Mouse (Mus musculus) frontal cortex, adult (tissue): ENCODE data around the gene Mcts1.

Experiments used
- ATAC-seq: cut with Nextera tagmentation; 2 replicates; pipeline ENCODE4 v1.9.2; 2017; ENCODE audit warnings: mild to moderate bottlenecking, moderate library complexity, mixed read lengths; ENCODE audit not compliant: low TSS enrichment

Gene Mcts1

GRCm38 (mm10) chrX:38600177-38600994 is at the start of gene Mcts1:
TSS of gene Mcts1 (plus strand) at chrX:38600578.
- peak; percentile 99 for ATAC-seq

DNA sequence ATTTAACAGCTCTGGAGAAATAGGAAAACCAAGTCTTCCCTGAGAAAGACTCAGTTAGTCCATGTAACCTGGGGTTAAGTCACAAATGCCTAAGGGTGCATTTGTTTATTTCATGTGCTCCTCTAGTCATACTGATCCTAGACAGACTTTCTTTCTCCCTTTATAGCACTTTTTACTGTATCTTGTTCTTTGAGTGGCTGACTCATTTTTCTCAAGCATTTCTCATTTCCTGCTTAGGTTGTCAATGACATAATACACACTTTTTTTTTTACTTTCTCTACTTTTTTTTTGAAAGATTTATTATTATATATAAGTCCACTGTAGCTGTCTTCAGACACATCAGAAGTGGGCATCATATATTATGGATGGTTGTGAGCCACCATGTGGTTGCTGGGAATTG is 47.1 kb upstream of the Mcts1 start:
- no peak for ATAC-seq

DNA sequence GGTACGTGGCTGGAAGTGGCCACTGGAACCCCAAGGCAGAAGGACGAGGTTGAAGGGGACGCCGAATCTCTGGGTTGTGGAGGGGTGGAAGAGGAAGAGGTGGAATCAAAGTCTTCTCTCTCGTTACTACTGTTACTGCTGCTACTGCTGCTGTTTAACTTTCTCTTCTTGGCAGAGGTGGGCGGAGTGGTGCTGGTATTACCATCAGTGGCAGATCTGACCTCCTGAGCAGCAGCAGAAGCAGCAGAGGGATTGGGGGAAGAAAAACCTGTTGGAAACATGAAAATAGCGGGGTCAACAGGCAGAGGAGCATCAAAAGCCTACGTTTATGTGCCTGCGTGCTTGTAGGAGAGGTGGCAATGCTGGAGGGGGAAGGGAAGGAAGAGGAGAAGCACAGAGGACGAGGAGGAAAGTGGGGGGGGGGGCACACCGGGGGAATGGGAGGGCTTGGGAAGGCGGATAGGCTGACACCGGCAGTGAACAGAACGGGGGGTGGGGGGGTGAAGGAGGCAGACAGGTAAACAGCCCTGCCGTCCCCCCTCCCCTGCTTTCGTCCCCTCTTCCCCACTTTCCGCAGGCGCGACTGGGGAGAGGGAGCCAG is 36.3 kb upstream of the Mcts1 start:
- ATAC-seq = peak; percentile 48

GRCm38 (mm10) chrX:38564542-38565175 is 35.7 kb upstream of the Mcts1 start:
- peak; percentile 97 for ATAC-seq

- no peak for ATAC-seq
Observed at GRCm38 (mm10) chrX:38565176-38565542, 35.2 kb upstream of the Mcts1 start.

DNA sequence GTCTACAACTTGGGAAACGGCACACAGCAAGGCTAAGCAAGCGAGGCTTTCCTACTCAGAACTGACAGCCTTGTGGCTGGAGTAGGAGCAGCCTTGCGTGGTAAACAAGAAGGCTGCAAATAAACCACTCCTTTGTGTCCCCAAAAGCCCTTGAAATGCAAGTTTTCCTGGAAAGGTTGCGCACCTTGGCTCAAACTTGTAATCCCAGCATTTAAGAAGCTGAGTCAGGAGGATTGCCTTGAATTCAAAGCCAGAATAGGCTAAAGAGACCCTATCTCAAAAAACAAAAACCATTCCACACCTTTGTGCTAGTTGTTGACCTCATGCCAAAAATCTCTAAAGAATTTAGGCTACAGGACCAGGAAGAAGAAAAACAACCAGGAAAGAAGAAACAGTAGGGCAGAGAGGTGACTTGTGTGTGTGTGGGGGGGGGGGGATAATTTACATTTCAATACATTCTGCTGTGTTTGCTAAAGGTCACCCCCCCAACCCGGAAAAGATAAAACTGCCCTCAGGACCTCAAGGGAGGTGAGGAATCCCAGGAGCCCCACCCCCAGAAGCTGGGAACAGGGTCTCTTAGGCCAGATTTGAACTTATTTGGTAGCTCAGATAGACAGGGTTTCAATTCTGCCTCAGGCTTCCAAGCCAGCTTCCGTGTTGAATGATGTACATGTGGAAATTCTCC is 33.7 kb upstream of the Mcts1 start:
- no peak for ATAC-seq

DNA sequence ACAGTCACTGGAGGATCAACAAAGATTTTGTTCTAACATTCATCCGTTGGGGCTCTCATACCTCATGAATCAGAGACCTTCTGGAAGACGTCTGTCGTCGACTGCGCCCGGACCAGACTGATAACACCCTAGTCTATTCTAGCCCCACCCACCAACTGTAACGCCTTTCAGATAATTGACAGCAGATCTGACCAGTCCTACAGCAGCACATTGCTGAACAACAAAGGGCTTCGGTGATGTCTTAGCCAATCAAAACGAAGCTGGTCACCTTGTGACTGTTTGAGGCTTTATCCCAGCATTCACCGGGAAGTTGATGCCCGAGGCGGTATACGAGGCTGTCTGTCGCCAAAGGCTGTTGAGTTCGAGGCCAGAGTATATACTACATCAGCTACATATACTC is 24.3 kb upstream of the Mcts1 start, which contains the start of gene Cul4b:
TSS of gene Cul4b (minus strand) at position 119 of the 400 bp plus-strand sequence.
- ATAC-seq = no peak

- no peak for ATAC-seq
Observed at GRCm38 (mm10) chrX:38581140-38581539, 19.2 kb upstream of the Mcts1 start.

DNA sequence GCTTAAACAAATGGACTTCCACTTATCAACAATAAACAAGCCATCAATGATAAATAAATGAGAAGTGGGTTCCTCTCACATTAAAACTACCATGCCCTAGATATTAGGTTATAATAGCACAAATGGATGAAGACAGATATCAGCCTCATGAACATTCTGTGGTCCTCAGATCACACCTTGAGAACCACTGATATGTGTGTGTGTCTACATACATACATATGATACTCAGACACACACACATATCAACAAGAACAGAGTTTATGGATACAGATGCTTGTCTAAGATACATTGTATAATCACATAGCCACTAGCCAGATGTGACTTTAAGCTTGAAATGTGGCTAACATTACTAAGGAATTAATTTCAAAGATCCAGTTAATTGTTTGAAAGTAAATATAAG is 17.1 kb upstream of the Mcts1 start:
- ATAC-seq = no peak

DNA sequence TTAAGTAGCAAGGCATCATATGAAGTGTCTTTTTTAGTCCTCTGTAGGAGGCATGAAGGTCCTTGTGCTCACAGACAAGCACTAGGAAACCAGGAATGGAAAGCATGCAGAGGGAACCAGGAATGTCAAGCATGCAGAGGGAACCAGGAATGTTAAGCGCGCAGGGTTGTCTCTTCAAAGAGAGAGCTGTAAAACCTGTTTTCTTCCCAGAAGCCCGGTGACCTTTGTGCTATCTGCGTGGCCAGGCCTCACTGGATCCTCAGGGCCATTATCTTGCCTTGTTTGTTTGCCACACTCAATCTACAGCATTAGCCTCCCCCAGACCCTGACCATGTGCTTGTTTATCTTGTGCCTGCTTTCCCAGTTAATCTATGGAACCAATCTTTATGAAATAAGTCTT is 10.6 kb upstream of the Mcts1 start:
- no peak for ATAC-seq

DNA sequence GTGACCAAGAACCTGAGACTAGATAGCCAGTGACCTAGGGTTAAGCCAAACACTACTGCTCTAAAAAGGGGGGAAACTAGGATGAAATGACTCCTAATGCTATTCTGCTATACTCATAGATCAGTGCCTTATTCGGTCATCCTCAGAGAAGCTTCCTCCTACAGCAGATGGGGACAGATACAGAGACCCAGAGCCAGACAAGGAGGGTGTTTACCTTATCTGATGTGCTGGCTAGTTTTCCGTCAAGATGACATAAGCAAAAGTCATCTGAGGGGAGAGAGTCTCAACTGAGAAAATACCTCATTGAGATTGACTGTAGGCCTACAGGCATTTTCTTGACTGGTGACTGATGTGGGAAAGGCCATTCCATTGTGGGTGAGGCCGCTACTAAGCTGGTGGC is 8.6 kb upstream of the Mcts1 start:
- ATAC-seq = no peak

GRCm38 (mm10) chrX:38593180-38593889 is 7.0 kb upstream of the Mcts1 start:
- no peak for ATAC-seq

- peak; percentile 94 for ATAC-seq
Observed at GRCm38 (mm10) chrX:38600995-38601369, 604 bp downstream of the Mcts1 start.

GRCm38 (mm10) chrX:38634801-38635637 is 34.6 kb downstream of the Mcts1 start, which contains the start of gene C1galt1c1:
TSS of gene C1galt1c1 (minus strand) at chrX:38635087.
- peak; percentile 97 for ATAC-seq

DNA sequence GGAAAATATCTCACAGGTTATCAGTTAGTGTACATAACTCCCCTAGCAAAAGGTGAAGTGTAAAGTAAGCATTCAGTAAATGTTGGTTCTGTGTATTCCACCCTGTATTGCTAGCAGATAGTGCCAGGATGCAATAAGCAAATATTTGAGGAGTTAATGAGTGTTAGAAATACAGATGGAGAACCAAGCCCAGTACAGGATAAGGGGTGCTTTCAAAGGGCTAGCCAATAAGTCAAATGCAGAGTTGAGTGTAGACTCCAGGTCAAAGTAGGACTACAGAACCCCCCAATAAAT is 35.2 kb downstream of the Mcts1 start:
- 0 out of 2 replicates have a peak, but pooled peaks have one; percentile 4 for ATAC-seq

DNA sequence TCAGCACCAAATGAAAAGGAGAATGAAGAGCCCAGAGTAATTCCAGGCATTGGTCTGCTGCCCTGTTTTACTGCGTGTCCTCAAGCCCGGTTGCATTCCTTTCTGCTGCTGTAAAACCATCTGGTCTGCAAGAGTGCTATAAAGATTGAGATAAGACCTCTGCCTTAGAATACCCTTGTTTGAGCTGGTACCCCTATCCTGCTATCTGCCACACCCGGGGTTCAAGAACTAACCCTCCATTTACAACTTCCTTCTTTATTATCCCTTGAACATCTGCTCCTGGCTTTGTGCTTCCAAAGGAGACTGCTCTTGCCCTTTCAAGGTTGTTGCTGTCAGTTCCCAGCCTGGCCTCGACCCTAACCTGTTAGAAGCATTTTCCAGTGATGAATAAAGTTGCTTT is 41.1 kb downstream of the Mcts1 start:
- no peak for ATAC-seq

- ATAC-seq = no peak
Observed at GRCm38 (mm10) chrX:38642183-38642582, 41.8 kb downstream of the Mcts1 start.

- ATAC-seq = no peak
Observed at GRCm38 (mm10) chrX:38650404-38651039, 50.1 kb downstream of the Mcts1 start.

DNA sequence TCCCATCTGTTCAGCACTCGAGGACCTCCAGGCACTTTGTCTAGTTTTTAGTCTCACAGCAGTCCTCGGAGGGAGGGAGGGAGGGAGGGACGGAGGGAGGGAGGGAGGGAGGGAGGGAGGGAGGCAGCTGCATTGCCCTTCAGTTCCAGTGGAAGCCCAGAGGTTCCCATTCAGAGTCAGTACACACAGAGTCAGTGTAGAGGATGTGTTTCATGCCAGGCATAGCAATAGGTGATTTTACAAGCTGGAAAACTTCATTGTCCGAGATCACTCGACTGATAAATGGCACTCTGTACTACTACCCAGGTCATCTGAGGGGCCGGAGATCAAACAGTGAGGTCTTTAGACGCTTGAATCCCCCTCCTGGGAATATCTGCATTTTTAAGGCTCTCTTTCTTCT is 50.8 kb downstream of the Mcts1 start:
- ATAC-seq = no peak

- ATAC-seq = no peak
Observed at GRCm38 (mm10) chrX:38653181-38653580, 52.8 kb downstream of the Mcts1 start.
